Mouse (Mus musculus) liver, embryonic 12.5 days (tissue): ENCODE measurements at regions not wholly inside any gene's neighbourhood (a gene's known extent, or its start where the extent isn't known, plus 50 kb on each side); places are given as distances from the start of the nearest gene placed in this dataset.
"Not testable (repeated sequence)": the region's sequence is repeated elsewhere in the genome, so short reads cannot be mapped to it uniquely, and the experiment has no call there.

Source experiments
- ATAC-seq: fragments of 200-750 bp; cut with Nextera tagmentation; 2 replicates; pipeline ENCODE4 v1.8.0; 2017; ENCODE audit warnings: moderate number of reproducible peaks, mild to moderate bottlenecking, moderate library complexity
- H3K27ac ChIP-seq: fragments of 300-500 bp; sonication (generic); 2 replicates; pipeline ENCODE4 v1.5.1; 2016; ENCODE audit warnings: mild to moderate bottlenecking
- H3K27me3 ChIP-seq: fragments of 300-500 bp; sonication (generic); replicated peaks from 2 replicates; pipeline ENCODE4 v1.6.1; 2016; ENCODE audit warnings: mild to moderate bottlenecking, moderate library complexity
- H3K36me3 ChIP-seq: fragments of 300-500 bp; sonication (generic); 2 replicates; pipeline ENCODE4 v1.6.1; 2016; ENCODE audit warnings: mild to moderate bottlenecking, moderate library complexity
- H3K4me1 ChIP-seq: fragments of 300-500 bp; sonication (generic); 2 replicates; pipeline ENCODE4 v1.6.1; 2016
- H3K4me2 ChIP-seq: fragments of 300-500 bp; sonication (generic); 2 replicates; pipeline ENCODE4 v1.6.1; 2016; ENCODE audit warnings: mild to moderate bottlenecking, moderate library complexity
- H3K4me3 ChIP-seq: fragments of 300-500 bp; sonication (generic); 2 replicates; pipeline ENCODE4 v1.5.1; 2016; ENCODE audit warnings: mild to moderate bottlenecking, moderate library complexity
- H3K9ac ChIP-seq: fragments of 300-500 bp; sonication (generic); 2 replicates; pipeline ENCODE4 v1.6.1; 2016; ENCODE audit warnings: mild to moderate bottlenecking, moderate library complexity
- H3K9me3 ChIP-seq: fragments of 300-500 bp; sonication (generic); replicated peaks from 2 replicates; pipeline ENCODE4 v1.6.1; 2016; ENCODE audit warnings: mild to moderate bottlenecking, moderate library complexity
- WGBS: fragments of 180-500 bp; shearing (Covaris S2); methylation state at CpG from one replicate; pipeline ENCODE4 v1.1.7; 2016; ENCODE audit not compliant: insufficient replicate concordance; 5-methylcytosine and 5-hydroxymethylcytosine counted together

GRCm38 (mm10) chr3:80082780-80083519, 198.6 kb downstream of the Fam198b start:
- WGBS = 66% methylated on average over 8 of the region's 8 CpGs

GRCm38 (mm10) chr3:80084168-80084567, 199.8 kb downstream of the Fam198b start:
- no peak overlapping the region for H3K27ac ChIP-seq
- H3K36me3 ChIP-seq = no peaks in the 10 kb centered on the region
- H3K9me3 ChIP-seq = no peaks in the 10 kb centered on the region
- 62% methylated on average over 3 of the region's 3 CpGs for WGBS
- no peak for ATAC-seq
- H3K4me2 ChIP-seq = no peak overlapping the region
- H3K4me3 ChIP-seq = no peak overlapping the region
- H3K27me3 ChIP-seq = no peaks in the 10 kb centered on the region
- H3K4me1 ChIP-seq = no peaks in the 10 kb centered on the region
- H3K9ac ChIP-seq = no peak overlapping the region

More at GRCm38 (mm10) chr3:80082780-80083519, 198.6 kb downstream of the Fam198b start:
- Histone ChIP-seq H3K27ac (no peak overlapping the region), H3K36me3 (no peaks in the 10 kb centered on the region), H3K9me3 (no peaks in the 10 kb centered on the region), H3K4me1 (no peaks in the 10 kb centered on the region), H3K4me2 (no peak overlapping the region), H3K27me3 (no peaks in the 10 kb centered on the region), H3K9ac (no peak overlapping the region), H3K4me3 (no peak overlapping the region)
- ATAC-seq = no peak

GRCm38 (mm10) chr3:80099625-80100024, 215.3 kb downstream of the Fam198b start:
- ATAC-seq = no peak
- Histone ChIP-seq H3K9ac (no peak overlapping the region), H3K4me1 (no peaks in the 10 kb centered on the region), H3K27me3 (no peaks in the 10 kb centered on the region), H3K4me2 (no peak overlapping the region), H3K9me3 (no peaks in the 10 kb centered on the region), H3K27ac (no peak overlapping the region), H3K36me3 (no peaks in the 10 kb centered on the region), H3K4me3 (no peak overlapping the region)
- 68% methylated on average over 3 of the region's 3 CpGs for WGBS

GRCm38 (mm10) chr3:80120177-80120736, 235.9 kb downstream of the Fam198b start:
- Histone ChIP-seq H3K4me3 (no peak overlapping the region), H3K36me3 (no peaks in the 10 kb centered on the region), H3K9ac (no peak overlapping the region), H3K4me1 (no peaks in the 10 kb centered on the region), H3K27me3 (no peaks in the 10 kb centered on the region), H3K9me3 (no peaks in the 10 kb centered on the region), H3K4me2 (no peak overlapping the region), H3K27ac (no peak overlapping the region)
- WGBS = 33% methylated on average over 1 of the region's 1 CpGs
- no peak for ATAC-seq

- 68% methylated on average over 6 of the region's 6 CpGs for WGBS
- no peak for ATAC-seq
- no peaks in the 10 kb centered on the region for H3K4me1 ChIP-seq
- H3K9me3 ChIP-seq = no peaks in the 10 kb centered on the region
- no peaks in the 10 kb centered on the region for H3K36me3 ChIP-seq
- no peaks in the 10 kb centered on the region for H3K27me3 ChIP-seq
- no peak overlapping the region for H3K4me3 ChIP-seq
- no peak overlapping the region for H3K9ac ChIP-seq
- no peak overlapping the region for H3K27ac ChIP-seq
- H3K4me2 ChIP-seq = no peak overlapping the region
These were observed 239.3 kb downstream of the Fam198b start for GRCm38 (mm10) chr3:80123666-80124065.

GRCm38 (mm10) chr3:80124621-80125020, 240.3 kb downstream of the Fam198b start:
- Histone ChIP-seq H3K9me3 (no peaks in the 10 kb centered on the region), H3K27me3 (no peaks in the 10 kb centered on the region), H3K4me2 (no peak overlapping the region), H3K36me3 (no peaks in the 10 kb centered on the region), H3K4me3 (no peak overlapping the region), H3K27ac (no peak overlapping the region), H3K9ac (no peak overlapping the region), H3K4me1 (no peaks in the 10 kb centered on the region)
- ATAC-seq = no peak
- 63% methylated on average over 8 of the region's 8 CpGs for WGBS

- Histone ChIP-seq H3K36me3 (no peaks in the 10 kb centered on the region), H3K27ac (no peak overlapping the region), H3K27me3 (no peaks in the 10 kb centered on the region), H3K9me3 (no peaks in the 10 kb centered on the region), H3K4me3 (no peak overlapping the region), H3K9ac (no peak overlapping the region), H3K4me1 (no peaks in the 10 kb centered on the region), H3K4me2 (no peak overlapping the region)
- WGBS = 69% methylated on average over 1 of the region's 1 CpGs
- ATAC-seq = no peak
These were observed 257.4 kb downstream of the Fam198b start for GRCm38 (mm10) chr3:80141697-80142096.

GRCm38 (mm10) chr3:80160473-80160872, 276.1 kb downstream of the Fam198b start:
- no peak overlapping the region for H3K4me2 ChIP-seq
- H3K27me3 ChIP-seq = no peaks in the 10 kb centered on the region
- WGBS = 51% methylated on average over 2 of the region's 2 CpGs
- H3K4me3 ChIP-seq = no peak overlapping the region
- no peak overlapping the region for H3K9ac ChIP-seq
- no peaks in the 10 kb centered on the region for H3K9me3 ChIP-seq
- H3K36me3 ChIP-seq = no peaks in the 10 kb centered on the region
- no peak overlapping the region for H3K27ac ChIP-seq
- ATAC-seq = no peak
- H3K4me1 ChIP-seq = no peaks in the 10 kb centered on the region

GRCm38 (mm10) chr3:80181749-80182148, 297.4 kb downstream of the Fam198b start:
- H3K27me3 ChIP-seq = no peaks in the 10 kb centered on the region
- no peak for ATAC-seq
- H3K36me3 ChIP-seq = no peaks in the 10 kb centered on the region
- H3K4me1 ChIP-seq = no peaks in the 10 kb centered on the region
- H3K27ac ChIP-seq = no peak overlapping the region
- no peak overlapping the region for H3K9ac ChIP-seq
- 51% methylated on average over 2 of the region's 2 CpGs for WGBS
- H3K4me2 ChIP-seq = no peak overlapping the region
- no peaks in the 10 kb centered on the region for H3K9me3 ChIP-seq
- H3K4me3 ChIP-seq = no peak overlapping the region

GRCm38 (mm10) chr3:80182161-80182560, 297.8 kb downstream of the Fam198b start:
- WGBS = 61% methylated on average over 2 of the region's 2 CpGs
- H3K27ac ChIP-seq, H3K27me3 ChIP-seq, H3K4me1 ChIP-seq, H3K9me3 ChIP-seq, ATAC-seq, H3K36me3 ChIP-seq, H3K4me3 ChIP-seq, H3K4me2 ChIP-seq, H3K9ac ChIP-seq: not testable (repeated sequence)

GRCm38 (mm10) chr3:80187406-80187805, 303.1 kb downstream of the Fam198b start:
- Histone ChIP-seq H3K27me3 (no peaks in the 10 kb centered on the region), H3K4me3 (no peak overlapping the region), H3K36me3 (no peaks in the 10 kb centered on the region), H3K27ac (no peak overlapping the region), H3K9me3 (no peaks in the 10 kb centered on the region), H3K4me1 (no peaks in the 10 kb centered on the region), H3K4me2 (no peak overlapping the region), H3K9ac (no peak overlapping the region)
- no peak for ATAC-seq
- 57% methylated on average over 5 of the region's 5 CpGs for WGBS

GRCm38 (mm10) chr3:80200904-80201303, 316.6 kb downstream of the Fam198b start:
- Histone ChIP-seq H3K4me3 (no peak overlapping the region), H3K36me3 (no peaks in the 10 kb centered on the region), H3K9ac (no peak overlapping the region), H3K9me3 (no peaks in the 10 kb centered on the region), H3K4me1 (no peaks in the 10 kb centered on the region), H3K27ac (no peak overlapping the region), H3K27me3 (no peaks in the 10 kb centered on the region), H3K4me2 (no peak overlapping the region)
- ATAC-seq = no peak
- WGBS = 57% methylated on average over 2 of the region's 2 CpGs

- no peak overlapping the region for H3K9ac ChIP-seq
- H3K9me3 ChIP-seq = no peaks in the 10 kb centered on the region
- H3K4me3 ChIP-seq = no peak overlapping the region
- no peaks in the 10 kb centered on the region for H3K4me1 ChIP-seq
- H3K27ac ChIP-seq = no peak overlapping the region
- no peaks in the 10 kb centered on the region for H3K36me3 ChIP-seq
- 40% methylated on average over 1 of the region's 1 CpGs for WGBS
- no peak for ATAC-seq
- H3K27me3 ChIP-seq = no peaks in the 10 kb centered on the region
- H3K4me2 ChIP-seq = no peak overlapping the region
These were observed 320.5 kb downstream of the Fam198b start for GRCm38 (mm10) chr3:80204821-80205220.
